Mouse (Mus musculus) kidney, adult 8-10 months (tissue): Measurements from ENCODE around the gene Dohh.

ENCODE experiments used
- DNase-seq, 2 experiments: peaks; one replicate each; pipeline ENCODE4 v3.0.0; 2022

The Dohh gene

DNA sequence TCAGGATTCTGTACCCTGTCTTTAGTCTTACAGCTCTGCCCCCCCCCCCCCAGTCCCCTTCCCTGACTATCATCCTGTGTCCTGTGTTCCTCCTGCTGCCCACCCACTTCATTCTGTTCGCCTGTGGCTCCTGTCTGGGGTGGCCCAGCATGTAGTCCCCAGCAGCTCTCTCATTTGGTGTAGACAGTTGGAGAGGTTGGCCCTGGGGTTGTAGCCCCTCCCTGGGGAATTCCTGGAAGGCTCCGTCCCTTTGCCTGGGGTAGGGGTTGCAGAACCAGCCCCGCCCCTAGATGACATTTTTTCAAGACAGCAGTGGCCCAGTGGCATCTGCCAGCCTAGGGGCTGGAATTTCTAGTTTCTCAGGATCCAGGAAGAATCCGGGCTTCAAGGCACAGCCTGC, 26.0 kb upstream of the Dohh start:
- no peak for DNase-seq

- DNase-seq, result peak; percentile 49 to 70
Observed at GRCm38 (mm10) chr10:81358841-81359240, 25.4 kb upstream of the Dohh start.

- no peak for DNase-seq
Observed at GRCm38 (mm10) chr10:81360721-81361120, 23.5 kb upstream of the Dohh start.

- no peak for DNase-seq
Observed at GRCm38 (mm10) chr10:81362336-81362949, 21.8 kb upstream of the Dohh start.

DNA sequence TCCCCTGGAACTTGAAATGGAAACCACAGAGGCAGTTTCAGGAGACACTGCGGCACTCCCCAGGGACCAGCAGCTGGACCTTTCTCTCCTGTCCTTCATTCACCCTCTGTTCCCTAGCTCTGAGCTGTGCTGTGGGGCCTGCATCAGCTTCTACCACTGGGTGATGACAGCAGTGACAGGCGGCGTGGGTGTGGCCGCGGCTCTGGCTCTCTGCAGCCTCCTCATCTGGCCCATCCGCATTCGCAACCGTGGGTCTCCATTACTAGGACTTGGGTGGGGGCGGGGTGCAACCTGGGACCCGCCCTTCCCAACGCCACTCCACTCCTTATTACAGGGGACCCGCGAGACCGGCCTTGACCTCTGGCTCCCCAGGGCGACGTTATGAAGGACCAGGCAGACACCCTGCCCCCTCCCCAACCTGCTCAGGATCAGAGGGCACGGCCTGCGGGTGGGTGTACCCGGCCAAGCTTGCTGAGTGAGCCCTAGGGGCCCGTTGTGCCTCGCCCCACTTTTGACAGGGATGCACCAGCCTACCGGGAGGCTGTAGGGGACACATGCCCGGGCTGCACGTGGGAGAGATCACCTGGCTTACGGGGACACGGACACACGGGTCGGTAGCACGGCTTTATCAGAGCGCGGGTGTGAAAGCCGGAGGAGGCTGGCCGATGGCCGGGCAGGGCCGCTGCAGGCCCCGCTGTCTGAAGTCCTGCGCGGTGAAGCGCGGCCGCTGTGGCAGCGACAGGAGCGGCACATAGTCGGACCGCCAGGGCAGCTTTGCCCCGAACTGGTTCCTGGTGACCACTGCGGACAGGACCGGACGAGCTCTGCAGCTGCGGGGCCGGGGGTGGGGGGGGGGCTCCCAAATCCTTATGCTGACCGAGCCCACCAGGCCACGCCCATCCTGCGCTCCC, 20.5 kb upstream of the Dohh start:
- DNase-seq, result no peak

- no peak for DNase-seq
Observed at GRCm38 (mm10) chr10:81364666-81365065, 19.6 kb upstream of the Dohh start.

- DNase-seq, result no peak
Observed at GRCm38 (mm10) chr10:81365073-81365472, 19.2 kb upstream of the Dohh start.

DNA sequence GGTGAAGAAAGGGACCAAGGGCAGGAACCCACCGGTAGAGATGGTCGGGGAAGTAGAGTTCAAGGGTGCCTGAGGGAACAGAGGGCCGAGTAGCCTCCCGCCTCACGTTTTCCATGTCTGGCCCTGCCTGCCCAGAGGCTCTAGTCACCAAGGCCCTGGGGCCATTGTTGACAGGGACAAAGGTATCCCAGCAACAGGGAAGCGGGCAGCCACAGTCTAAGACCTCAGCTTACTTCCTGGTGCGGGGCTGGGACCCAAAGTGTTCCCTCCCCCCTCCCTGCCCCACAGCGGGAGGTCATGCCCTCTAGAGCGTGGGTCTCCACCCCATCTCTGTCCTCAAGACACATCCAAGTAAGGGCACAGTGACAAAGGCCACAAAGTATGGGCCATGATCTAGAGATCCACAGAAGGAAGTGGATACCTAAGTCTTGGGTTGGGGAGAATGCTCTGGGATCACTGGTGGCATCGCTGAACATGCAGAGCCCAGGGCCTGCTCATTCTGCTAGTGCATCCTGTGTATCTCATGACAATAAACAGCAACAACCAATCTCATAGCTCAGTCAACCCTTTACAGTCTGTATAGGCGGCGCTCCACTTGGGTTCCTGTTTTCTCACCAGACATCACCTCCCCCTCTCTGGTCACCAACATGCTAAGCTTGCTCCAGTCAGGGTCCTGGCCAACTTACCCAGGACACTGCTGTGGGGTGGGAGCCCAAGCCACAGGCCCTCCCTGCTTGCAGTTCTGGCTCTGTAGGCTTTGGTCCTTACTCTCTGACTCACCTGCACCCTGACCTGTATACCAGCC, 18.4 kb upstream of the Dohh start, which contains the start of gene 4930404N11Rik:
TSS of gene 4930404N11Rik (minus strand) at position 145 of the 805 bp plus-strand sequence.
- DNase-seq, result no peak

GRCm38 (mm10) chr10:81366477-81367206, 17.6 kb upstream of the Dohh start:
- DNase-seq, result no peak

- no peak for DNase-seq
Observed at GRCm38 (mm10) chr10:81367207-81367495, 17.1 kb upstream of the Dohh start.

DNA sequence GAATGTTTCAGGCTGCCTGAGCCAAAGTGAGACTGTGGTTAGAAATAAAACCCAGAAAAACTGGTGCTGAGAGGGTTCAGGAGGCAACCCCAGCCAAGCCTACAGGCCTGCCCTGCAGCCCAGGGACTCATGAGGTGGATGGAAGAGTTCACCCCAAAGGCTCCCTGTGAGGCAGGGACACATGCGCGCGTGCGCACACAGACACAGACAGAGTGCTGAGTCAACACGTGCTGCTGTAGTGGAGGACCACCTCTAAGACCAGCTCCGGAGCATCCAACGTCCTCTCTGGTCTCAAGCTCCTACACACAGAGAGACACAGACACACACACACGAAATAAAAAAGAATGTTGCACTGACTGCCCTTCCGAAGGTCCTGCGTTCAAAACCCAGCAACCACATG, 8.9 kb upstream of the Dohh start:
- DNase-seq, result no peak

GRCm38 (mm10) chr10:81376561-81377361, 7.5 kb upstream of the Dohh start:
- DNase-seq, result no peak

- no peak for DNase-seq
Observed at GRCm38 (mm10) chr10:81377362-81377664, 6.9 kb upstream of the Dohh start.

DNA sequence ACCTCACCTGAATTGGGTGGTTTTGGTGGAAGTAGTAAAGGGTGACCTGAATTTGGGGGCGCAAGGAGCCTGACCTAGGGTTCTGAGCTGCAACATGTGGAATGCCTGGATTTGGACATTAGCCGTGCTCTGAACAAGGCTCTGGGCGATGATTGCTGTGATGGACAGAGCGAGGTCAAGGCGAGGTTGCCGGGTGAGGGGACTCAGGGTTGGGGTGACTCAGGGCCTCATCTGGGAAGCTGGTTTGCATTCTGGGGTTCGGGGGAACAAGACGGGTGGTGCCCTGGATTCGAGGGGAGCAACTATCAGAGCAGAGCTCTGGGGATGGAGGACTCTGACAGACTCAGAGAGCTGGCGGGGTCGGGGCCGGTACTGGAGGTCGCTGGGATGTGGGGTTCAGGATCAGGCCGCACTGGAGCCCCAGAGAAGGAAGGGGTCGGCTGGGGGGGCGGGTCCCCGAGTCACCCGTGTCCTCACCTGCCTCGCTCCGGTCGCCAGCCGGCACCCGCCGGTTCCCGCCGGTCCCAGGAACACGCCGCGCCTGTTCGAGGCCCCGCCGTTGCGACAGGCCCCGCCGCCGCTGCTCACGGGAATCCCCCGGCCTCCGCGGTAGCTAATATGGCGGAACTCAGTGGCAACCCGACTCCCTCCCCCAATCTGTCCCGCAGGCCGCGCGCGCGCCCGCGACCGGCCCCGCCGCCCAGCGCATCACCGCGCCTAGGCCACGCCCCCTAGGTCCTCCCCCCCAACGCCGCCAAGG, 6.3 kb upstream of the Dohh start, which contains the start of gene Fzr1:
TSS of gene Fzr1 (minus strand) at position 724 of the 760 bp plus-strand sequence.
- DNase-seq, result no peak

DNA sequence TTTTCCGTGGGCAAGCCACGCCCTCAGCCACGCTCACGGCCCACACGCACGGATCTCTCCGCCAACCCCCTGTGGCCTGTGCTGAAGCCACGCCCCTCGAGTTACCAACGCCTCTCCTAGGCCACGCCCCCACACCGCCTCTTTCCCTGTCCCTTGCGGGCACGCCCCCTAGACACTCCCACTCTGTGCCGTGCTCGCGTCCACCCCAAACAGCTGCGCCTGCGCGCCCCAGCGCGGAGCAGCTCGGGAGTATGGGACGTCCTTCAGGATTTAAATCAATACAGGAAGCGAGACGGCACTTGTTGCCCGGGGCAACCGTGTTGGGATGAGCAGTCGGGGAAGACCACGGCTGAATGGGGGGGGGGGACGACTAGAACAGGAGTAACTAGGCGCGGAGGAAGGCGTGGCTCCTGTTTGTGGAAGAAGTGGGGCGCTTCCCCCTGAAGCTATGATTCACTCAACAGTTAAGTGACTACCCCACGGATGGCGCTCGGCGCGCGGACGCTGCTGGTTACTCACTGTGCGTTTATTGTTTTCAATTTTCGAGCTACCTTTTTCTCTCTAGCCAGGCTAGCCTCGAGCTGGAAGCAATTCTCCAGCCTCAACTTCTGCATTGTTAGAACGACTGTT, 5.6 kb upstream of the Dohh start:
- DNase-seq, result peak; percentile 100

DNA sequence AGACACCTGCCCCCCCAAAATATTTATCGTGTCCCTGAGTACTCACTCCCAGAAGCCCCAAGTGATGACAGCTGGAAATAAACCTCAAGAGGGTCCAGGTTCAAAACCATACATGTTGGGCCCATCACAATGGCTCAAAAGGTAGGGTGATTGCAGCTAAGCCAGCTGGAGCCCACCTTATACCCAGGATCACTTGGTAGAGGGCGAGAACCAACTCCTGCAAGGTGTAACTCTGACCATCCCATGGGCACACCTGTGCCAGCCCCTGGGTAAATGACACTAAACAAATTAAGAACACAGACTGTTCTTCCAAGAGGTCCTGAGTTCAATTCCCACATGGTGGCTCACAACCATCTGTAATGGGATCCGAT, 5.1 kb upstream of the Dohh start:
- DNase-seq, result no peak

DNA sequence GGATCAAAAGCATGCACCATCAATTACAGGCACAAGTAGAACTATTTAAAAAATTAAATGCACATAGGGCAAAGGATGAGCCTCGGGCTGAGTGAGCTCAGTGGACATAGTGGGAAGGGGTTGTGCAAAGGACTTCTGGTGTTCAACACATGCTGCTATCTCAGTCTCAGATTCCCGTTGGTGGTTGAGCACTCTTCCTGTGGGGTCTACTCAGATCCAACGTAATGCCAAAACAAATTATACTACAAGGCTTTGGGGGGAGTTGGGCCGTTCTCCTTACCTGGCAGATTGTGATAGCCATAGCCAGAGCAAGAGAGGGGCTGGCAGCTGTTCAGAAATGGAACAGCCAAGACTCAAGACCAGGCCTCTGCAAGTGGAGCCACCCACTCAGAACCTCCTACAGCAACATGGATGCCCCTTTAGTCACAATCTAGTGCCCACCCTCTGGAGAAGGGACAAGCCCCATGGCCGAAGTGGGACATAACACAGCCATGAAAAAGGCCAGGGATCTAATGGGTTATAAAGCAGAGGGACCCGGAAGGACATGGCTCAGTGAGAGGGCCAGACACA, 4.3 kb upstream of the Dohh start:
- no peak for DNase-seq

DNA sequence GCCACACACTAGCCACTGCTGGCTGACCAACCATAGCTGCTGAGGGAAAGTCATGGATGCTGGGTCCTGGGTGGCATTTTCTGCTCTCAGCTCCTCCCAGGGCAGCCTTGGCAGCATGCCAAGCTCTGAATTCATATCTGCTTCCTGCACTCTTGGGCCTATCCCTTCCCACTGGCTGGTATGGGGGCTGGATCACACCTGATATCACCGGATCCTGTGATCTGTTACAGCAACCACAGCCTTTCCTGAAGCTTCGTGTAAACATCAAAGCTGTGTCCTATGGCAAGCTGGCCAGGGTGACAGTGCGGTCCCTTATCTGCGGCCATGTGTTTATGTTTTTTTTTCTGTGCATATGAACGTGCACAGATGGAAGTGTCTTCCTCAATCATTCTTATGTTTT, 2.2 kb upstream of the Dohh start:
- no peak for DNase-seq

- no peak for DNase-seq
Observed at GRCm38 (mm10) chr10:81384605-81384982, 366 bp downstream of the Dohh start.

- no peak for DNase-seq
Observed at GRCm38 (mm10) chr10:81385603-81386306, 1.5 kb downstream of the Dohh start.
